Mouse (Mus musculus): Measurements from ENCODE around the gene Prmt1. TPM values are rescaled to one million over a fixed set of nuclear protein-coding genes. Genes with fewer than 3 reads are reported as not detected.
A peak's percentile ranks its signal among the peaks of the same experiment; 100 is the strongest.

The Prmt1 gene
- 208 and 220 TPM in 2 replicates for total RNA-seq (2014; rRNA removed)
- 598 and 639 TPM in 2 replicates for polyA plus RNA-seq (2015; fragmentation: Nextera tagmentation; extraction: Ambion mirVana)

DNA sequence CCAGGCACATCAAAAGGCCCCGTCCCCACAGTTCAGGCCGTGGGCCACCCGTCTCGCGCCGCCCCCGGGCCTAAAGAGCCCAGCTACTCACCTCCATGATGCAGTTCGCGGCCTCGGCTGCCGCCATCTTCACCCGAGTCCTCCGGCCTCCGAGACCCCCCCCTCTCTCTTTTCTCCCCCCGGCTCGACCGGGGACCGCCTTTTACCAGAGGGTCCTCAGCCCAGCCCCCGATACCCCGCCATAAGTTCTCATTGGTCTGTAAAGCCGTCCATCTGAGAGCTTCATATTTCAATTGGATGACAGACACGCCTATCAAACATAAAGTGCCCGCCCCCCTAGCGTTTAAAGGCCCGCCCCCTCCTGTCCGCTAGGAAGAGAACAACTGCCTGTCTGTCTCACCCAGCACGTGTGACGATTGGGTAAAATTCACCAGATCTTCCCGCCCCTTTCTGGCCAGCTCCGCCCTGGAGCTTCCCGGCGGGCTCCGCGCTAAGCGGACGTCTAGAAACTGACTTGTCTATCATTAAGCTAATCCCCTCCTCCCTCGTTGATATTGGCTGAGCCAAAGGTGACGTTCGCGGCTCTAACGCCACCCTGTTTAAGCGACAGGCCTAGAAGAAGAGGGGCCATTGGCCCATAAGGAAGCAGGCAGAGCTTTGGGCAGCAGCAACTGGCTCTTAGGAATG lies at the start of gene Prmt1:
TSS of gene Prmt1 (minus strand) at position 377 of the 687 bp plus-strand sequence.
- no peaks in the 10 kb centered on the region for H3K27me3 ChIP-seq (ENCODE audit: insufficient read depth, low read length)
- peak within 1 kb of the TSS; percentile 96 for H3K4me3 ChIP-seq (ENCODE audit: low read depth, low read length)
- peaks cover 21% of the 10 kb centered on the region for H3K4me1 ChIP-seq (ENCODE audit: insufficient read depth)
- peak within 1 kb of the TSS; percentile 95 for H3K9ac ChIP-seq
- peak; percentile 100 for DNase-seq
- WGBS = 3% methylated on average over 42 of the region's 42 CpGs
- H3K36me3 ChIP-seq (ENCODE audit: insufficient read depth) = peaks cover 16% of the 10 kb centered on the region
- H3K4me2 ChIP-seq (ENCODE audit: low read depth) = peak within 1 kb of the TSS; percentile 62
- TF ChIP-seq CTCF (IDR thresholded peaks at IDR 0.05; ENCODE audit: low read depth) = 0 out of 2 replicates have a peak, but pooled peaks have one; percentile 14
- H3K9me3 ChIP-seq (ENCODE audit: low read length) = no peaks in the 10 kb centered on the region
- H3K27ac ChIP-seq (ENCODE audit: low read depth, low read length) = peak within 1 kb of the TSS; percentile 93
- peak; percentile 95 for ATAC-seq

GRCm38 (mm10) chr7:45035631-45036030 lies 49.3 kb upstream of the Prmt1 start:
- Histone ChIP-seq H3K4me2 (ENCODE audit: low read depth) (no peak overlapping the region), H3K4me1 (ENCODE audit: insufficient read depth) (no peaks in the 10 kb centered on the region), H3K9me3 (ENCODE audit: low read length) (no peaks in the 10 kb centered on the region), H3K27me3 (ENCODE audit: insufficient read depth, low read length) (no peaks in the 10 kb centered on the region), H3K9ac (no peak overlapping the region), H3K27ac (ENCODE audit: low read depth, low read length) (no peak overlapping the region), H3K4me3 (ENCODE audit: low read depth, low read length) (no peak overlapping the region), H3K36me3 (ENCODE audit: insufficient read depth) (peaks cover 83% of the 10 kb centered on the region)
- WGBS = 93% methylated on average over 3 of the region's 3 CpGs
- TF ChIP-seq CTCF (IDR thresholded peaks at IDR 0.05; ENCODE audit: low read depth) = no peak
- no peak for DNase-seq
- no peak for ATAC-seq

DNA sequence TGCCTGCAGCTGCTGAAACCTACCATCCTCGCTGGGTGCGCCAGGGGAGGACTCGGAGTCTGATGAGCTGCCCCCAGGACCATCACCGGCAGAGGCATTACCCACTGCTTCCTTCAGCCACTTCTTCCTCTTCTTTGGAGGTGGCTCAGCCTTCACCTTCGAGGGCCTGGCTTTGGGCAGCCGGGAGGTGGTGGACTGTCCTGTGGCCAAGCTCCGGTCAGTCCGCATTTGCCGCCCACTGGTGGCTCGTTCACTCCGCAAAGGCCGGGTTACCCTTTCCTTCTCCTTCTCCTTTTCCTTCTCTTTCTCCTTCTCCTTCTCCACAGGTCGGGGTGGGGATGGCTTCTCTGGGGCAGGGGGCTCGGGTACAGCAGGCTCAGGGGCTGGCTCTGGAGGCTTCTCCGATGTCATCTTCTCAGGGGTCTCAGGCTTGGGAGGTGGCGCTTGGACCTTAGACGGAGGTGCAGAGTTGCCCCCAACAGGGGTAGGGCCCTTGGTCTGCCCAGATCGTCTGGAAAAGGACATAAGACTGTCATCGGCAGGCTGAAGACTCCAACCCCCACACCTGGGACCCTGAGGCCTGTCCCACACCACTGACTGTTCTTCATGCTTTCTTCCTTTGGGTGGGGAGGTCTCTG lies 47.5 kb upstream of the Prmt1 start:
- no peak overlapping the region for H3K9ac ChIP-seq
- no peak for TF ChIP-seq CTCF (IDR thresholded peaks at IDR 0.05; ENCODE audit: low read depth)
- H3K4me2 ChIP-seq (ENCODE audit: low read depth) = no peak overlapping the region
- 97% methylated on average over 19 of the region's 19 CpGs for WGBS
- H3K4me3 ChIP-seq (ENCODE audit: low read depth, low read length) = no peak overlapping the region
- no peak overlapping the region for H3K27ac ChIP-seq (ENCODE audit: low read depth, low read length)
- ATAC-seq (no peak), DNase-seq (no peak)
- H3K9me3 ChIP-seq (ENCODE audit: low read length) = no peaks in the 10 kb centered on the region
- no peaks in the 10 kb centered on the region for H3K27me3 ChIP-seq (ENCODE audit: insufficient read depth, low read length)
- peaks cover 91% of the 10 kb centered on the region for H3K36me3 ChIP-seq (ENCODE audit: insufficient read depth)
- no peaks in the 10 kb centered on the region for H3K4me1 ChIP-seq (ENCODE audit: insufficient read depth)

DNA sequence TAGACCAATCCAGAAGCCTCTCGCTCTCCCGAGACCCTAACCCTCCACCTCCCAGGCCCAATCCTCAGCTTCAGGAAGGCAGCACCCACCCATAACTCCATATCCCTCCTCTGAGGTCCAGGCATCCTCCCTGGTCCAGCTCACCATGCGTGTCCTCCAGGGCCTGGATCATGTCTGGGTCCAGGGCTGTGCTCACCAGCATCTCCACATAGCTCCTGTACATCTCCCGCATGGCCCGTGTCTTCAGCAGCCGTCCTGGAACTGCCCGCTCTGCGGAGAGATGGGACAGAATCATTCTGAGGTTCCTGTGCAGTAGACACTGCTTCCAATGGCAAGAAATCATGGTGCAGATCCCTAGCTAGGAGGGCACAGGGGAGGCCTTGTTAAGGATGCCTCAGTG lies 44.5 kb upstream of the Prmt1 start:
- no peak overlapping the region for H3K27ac ChIP-seq (ENCODE audit: low read depth, low read length)
- WGBS = 98% methylated on average over 8 of the region's 8 CpGs
- no peak for TF ChIP-seq CTCF (IDR thresholded peaks at IDR 0.05; ENCODE audit: low read depth)
- no peak overlapping the region for H3K4me2 ChIP-seq (ENCODE audit: low read depth)
- ATAC-seq (no peak), DNase-seq (no peak)
- H3K4me1 ChIP-seq (ENCODE audit: insufficient read depth) = no peaks in the 10 kb centered on the region
- H3K36me3 ChIP-seq (ENCODE audit: insufficient read depth) = peaks cover 91% of the 10 kb centered on the region
- H3K9ac ChIP-seq = no peak overlapping the region
- no peaks in the 10 kb centered on the region for H3K27me3 ChIP-seq (ENCODE audit: insufficient read depth, low read length)
- no peaks in the 10 kb centered on the region for H3K9me3 ChIP-seq (ENCODE audit: low read length)
- no peak overlapping the region for H3K4me3 ChIP-seq (ENCODE audit: low read depth, low read length)

- Histone ChIP-seq H3K9me3 (ENCODE audit: low read length) (no peaks in the 10 kb centered on the region), H3K27ac (ENCODE audit: low read depth, low read length) (no peak overlapping the region), H3K4me2 (ENCODE audit: low read depth) (no peak overlapping the region), H3K4me1 (ENCODE audit: insufficient read depth) (no peaks in the 10 kb centered on the region), H3K9ac (no peak overlapping the region), H3K4me3 (ENCODE audit: low read depth, low read length) (no peak overlapping the region), H3K36me3 (ENCODE audit: insufficient read depth) (peaks cover 82% of the 10 kb centered on the region), H3K27me3 (ENCODE audit: insufficient read depth, low read length) (no peaks in the 10 kb centered on the region)
- no peak for DNase-seq
- no peak for TF ChIP-seq CTCF (IDR thresholded peaks at IDR 0.05; ENCODE audit: low read depth)
- 94% methylated on average over 6 of the region's 6 CpGs for WGBS
- ATAC-seq = no peak
Observed at GRCm38 (mm10) chr7:45029995-45030394, 43.6 kb upstream of the Prmt1 start.

GRCm38 (mm10) chr7:45028351-45028750 lies 42.0 kb upstream of the Prmt1 start:
- ATAC-seq = no peak
- peaks cover 66% of the 10 kb centered on the region for H3K36me3 ChIP-seq (ENCODE audit: insufficient read depth)

GRCm38 (mm10) chr7:45027761-45028160 lies 41.4 kb upstream of the Prmt1 start:
- Histone ChIP-seq H3K27ac (ENCODE audit: low read depth, low read length) (no peak overlapping the region), H3K4me2 (ENCODE audit: low read depth) (no peak overlapping the region), H3K4me3 (ENCODE audit: low read depth, low read length) (no peak overlapping the region), H3K9ac (no peak overlapping the region), H3K4me1 (ENCODE audit: insufficient read depth) (no peaks in the 10 kb centered on the region), H3K9me3 (ENCODE audit: low read length) (no peaks in the 10 kb centered on the region), H3K27me3 (ENCODE audit: insufficient read depth, low read length) (no peaks in the 10 kb centered on the region), H3K36me3 (ENCODE audit: insufficient read depth) (peaks cover 61% of the 10 kb centered on the region)
- ATAC-seq (no peak), DNase-seq (no peak)
- no peak for TF ChIP-seq CTCF (IDR thresholded peaks at IDR 0.05; ENCODE audit: low read depth)
- 94% methylated on average over 9 of the region's 9 CpGs for WGBS

More at GRCm38 (mm10) chr7:45028351-45028750, 42.0 kb upstream of the Prmt1 start:
- H3K4me3 ChIP-seq (ENCODE audit: low read depth, low read length) = no peak overlapping the region
- DNase-seq = no peak
- H3K4me2 ChIP-seq (ENCODE audit: low read depth) = no peak overlapping the region
- no peaks in the 10 kb centered on the region for H3K4me1 ChIP-seq (ENCODE audit: insufficient read depth)
- H3K27ac ChIP-seq (ENCODE audit: low read depth, low read length) = no peak overlapping the region
- H3K9me3 ChIP-seq (ENCODE audit: low read length) = no peaks in the 10 kb centered on the region
- no peak overlapping the region for H3K9ac ChIP-seq
- no peaks in the 10 kb centered on the region for H3K27me3 ChIP-seq (ENCODE audit: insufficient read depth, low read length)
- TF ChIP-seq CTCF (IDR thresholded peaks at IDR 0.05; ENCODE audit: low read depth) = no peak
- 93% methylated on average over 11 of the region's 11 CpGs for WGBS
